Mouse (Mus musculus) CH12.LX (cell line): ENCODE data around the gene Pgd. TPM values are rescaled to one million over a fixed set of nuclear protein-coding genes. Genes with fewer than 3 reads are reported as not detected.

Source experiments
- DNase-seq: peaks from one replicate; pipeline ENCODE4 v3.0.0-alpha.2; 2013; ENCODE audit errors: extremely low read depth
- H3K27ac ChIP-seq: 2 replicates; pipeline ENCODE4 v1.5.1; 2012; ENCODE audit warnings: low read depth, mild to moderate bottlenecking, control low read depth, moderate library complexity; ENCODE audit not compliant: insufficient read depth
- H3K27me3 ChIP-seq: replicated peaks from 2 replicates; pipeline ENCODE3; 2012; ENCODE audit warnings: inconsistent platforms
- H3K36me3 ChIP-seq, 2 experiments: replicated peaks in 1 of 2; 2 replicates each; pipeline versions ENCODE3 to v1.6.1; 2012; ENCODE audit warnings: inconsistent platforms in 1 of 2, low read length in 1 of 2, mild to moderate bottlenecking in 1 of 2, mixed read lengths in 1 of 2, moderate library complexity in 1 of 2; ENCODE audit not compliant: control insufficient read depth in 1 of 2, insufficient read depth in 1 of 2
- H3K4me1 ChIP-seq, 2 experiments: 2 replicates each; pipeline ENCODE4 v1.6.1; 2012; ENCODE audit warnings: inconsistent platforms in 1 of 2, moderate library complexity in 1 of 2; ENCODE audit not compliant: insufficient read depth in 2 of 2, control insufficient read depth in 1 of 2
- H3K4me2 ChIP-seq: 2 replicates; pipeline ENCODE4 v1.6.1; 2012; ENCODE audit warnings: low read depth, mild to moderate bottlenecking, control low read depth; ENCODE audit not compliant: poor library complexity, insufficient read depth, severe bottlenecking
- H3K4me3 ChIP-seq, 3 experiments: fragments of 150-350 bp in 1 of 3; sonication (generic) in 1 of 3; replicated peaks in 1 of 3; 2 replicates each; pipeline versions ENCODE3 to v1.5.1; 2011 to 2012; ENCODE audit warnings: low read depth in 2 of 3, low read length in 2 of 3, mild to moderate bottlenecking in 2 of 3, moderate library complexity in 2 of 3, control low read depth in 1 of 3, improper control_type of control experiment in 1 of 3, inconsistent platforms in 1 of 3, mixed read lengths in 1 of 3; ENCODE audit not compliant: poor library complexity in 1 of 3
- H3K79me2 ChIP-seq: replicated peaks from 2 replicates; pipeline ENCODE4 v1.6.1; 2012; ENCODE audit warnings: mild to moderate bottlenecking, moderate library complexity; ENCODE audit not compliant: control insufficient read depth, poor library complexity, insufficient read depth, severe bottlenecking; ENCODE audit errors: extremely low read depth
- H3K9ac ChIP-seq: 2 replicates; pipeline ENCODE4 v1.6.1; 2012; ENCODE audit warnings: low read depth, mild to moderate bottlenecking, control low read depth, moderate library complexity; ENCODE audit not compliant: insufficient read depth
- H3K9me3 ChIP-seq: replicated peaks from 2 replicates; pipeline ENCODE3; 2012; ENCODE audit warnings: low read length, inconsistent platforms, mixed read lengths
- BHLHE40 ChIP-seq: IDR thresholded peaks from 2 replicates; pipeline ENCODE4 v1.6.1; 2011; ENCODE audit warnings: mild to moderate bottlenecking, low read depth, low read length, improper control_type of control experiment
- CHD1 ChIP-seq: IDR thresholded peaks from 2 replicates; pipeline ENCODE4 v1.6.1; 2012; ENCODE audit warnings: low read depth, low read length, improper control_type of control experiment, inconsistent platforms
- CHD2 ChIP-seq: IDR thresholded peaks from 2 replicates; pipeline ENCODE4 v1.6.1; 2011; ENCODE audit warnings: low read length, improper control_type of control experiment
- E2F4 ChIP-seq: IDR thresholded peaks from 2 replicates; pipeline ENCODE4 v1.6.1; 2011; ENCODE audit warnings: low read depth, low read length, improper control_type of control experiment; ENCODE audit not compliant: insufficient replicate concordance
- ELF1 ChIP-seq: IDR thresholded peaks from 2 replicates; pipeline ENCODE4 v1.6.1; 2014; ENCODE audit warnings: low read depth, mild to moderate bottlenecking, inconsistent platforms, low read length, improper control_type of control experiment
- EP300 ChIP-seq: IDR thresholded peaks from 2 replicates; pipeline ENCODE4 v1.6.1; 2011; ENCODE audit warnings: low read length, improper control_type of control experiment
- ETS1 ChIP-seq: conservative IDR thresholded peaks from 2 replicates; pipeline ENCODE4 v1.6.1; 2012; ENCODE audit warnings: low read depth, mild to moderate bottlenecking, inconsistent platforms, low read length, improper control_type of control experiment, moderate library complexity
- IRF4 ChIP-seq: IDR thresholded peaks from 2 replicates; pipeline ENCODE4 v1.6.1; 2014; ENCODE audit warnings: low read depth, mild to moderate bottlenecking, inconsistent platforms, low read length, improper control_type of control experiment
- JUN ChIP-seq: IDR thresholded peaks from 2 replicates; pipeline ENCODE4 v1.6.1; 2011; ENCODE audit warnings: low read depth, mild to moderate bottlenecking, low read length, improper control_type of control experiment, moderate library complexity; ENCODE audit not compliant: insufficient read depth
- JUND ChIP-seq: conservative IDR thresholded peaks from 2 replicates; pipeline ENCODE4 v1.6.1; 2011; ENCODE audit warnings: low read depth, low read length, improper control_type of control experiment
- KAT2A ChIP-seq: IDR thresholded peaks from 2 replicates; pipeline ENCODE4 v1.6.1; 2012; ENCODE audit warnings: low read length, improper control_type of control experiment, inconsistent platforms; ENCODE audit not compliant: insufficient replicate concordance
- MAX ChIP-seq: IDR thresholded peaks from 2 replicates; pipeline ENCODE4 v1.6.1; 2011; ENCODE audit warnings: low read length, improper control_type of control experiment
- MXI1 ChIP-seq: IDR thresholded peaks from 2 replicates; pipeline ENCODE4 v1.6.1; 2011; ENCODE audit warnings: mild to moderate bottlenecking, low read depth, low read length, improper control_type of control experiment
- MYC ChIP-seq: IDR thresholded peaks from 2 replicates; pipeline ENCODE4 v1.6.1; 2011; ENCODE audit warnings: low read depth, mild to moderate bottlenecking, improper control_type of control experiment, low read length
- PAX5 ChIP-seq: IDR thresholded peaks from 2 replicates; pipeline ENCODE4 v1.6.1; 2012; ENCODE audit warnings: low read length, inconsistent platforms, mixed read lengths
- RAD21 ChIP-seq: IDR thresholded peaks from 2 replicates; pipeline ENCODE4 v1.6.1; 2011; ENCODE audit warnings: low read depth, mild to moderate bottlenecking, low read length, improper control_type of control experiment, moderate library complexity
- RCOR1 ChIP-seq: conservative IDR thresholded peaks from 2 replicates; pipeline ENCODE4 v1.6.1; 2012; ENCODE audit warnings: low read depth, mild to moderate bottlenecking, inconsistent platforms, low read length, improper control_type of control experiment
- SIN3A ChIP-seq: IDR thresholded peaks from 2 replicates; pipeline ENCODE4 v1.6.1; 2012; ENCODE audit warnings: low read length, improper control_type of control experiment, inconsistent platforms
- TBP ChIP-seq: conservative IDR thresholded peaks from 2 replicates; pipeline ENCODE4 v1.6.1; 2011; ENCODE audit warnings: low read depth, low read length, improper control_type of control experiment
- TCF12 ChIP-seq: IDR thresholded peaks from 2 replicates; pipeline ENCODE4 v1.6.1; 2014; ENCODE audit warnings: low read depth, mild to moderate bottlenecking, inconsistent platforms, low read length, improper control_type of control experiment
- UBTF ChIP-seq: IDR thresholded peaks from 2 replicates; pipeline ENCODE4 v1.6.1; 2012; ENCODE audit warnings: low read depth, mild to moderate bottlenecking, inconsistent platforms, low read length, improper control_type of control experiment, moderate library complexity
- USF1 ChIP-seq: IDR thresholded peaks from 2 replicates; pipeline ENCODE4 v1.6.1; 2014; ENCODE audit warnings: low read depth, mild to moderate bottlenecking, inconsistent platforms, low read length, improper control_type of control experiment
- USF2 ChIP-seq: conservative IDR thresholded peaks from 2 replicates; pipeline ENCODE4 v1.6.1; 2011; ENCODE audit warnings: low read depth, low read length, improper control_type of control experiment
- ZNF384 ChIP-seq: IDR thresholded peaks from 2 replicates; pipeline ENCODE4 v1.6.1; 2012; ENCODE audit warnings: low read depth, low read length, improper control_type of control experiment, inconsistent platforms
- dilution Hi-C: fragments of 300-500 bp; cut with MboI; formaldehyde crosslinking; loops from 2 replicates; pipeline ENCODE4 v1.14.3; 2020; ENCODE audit warnings: low sequenced_read_pairs; ENCODE audit not compliant: extremely low pct_unique_long_range_greater_than_20kb, extremely low pct_ligation_motif_present
- in situ Hi-C: fragments of 300-500 bp; cut with MboI; formaldehyde crosslinking; loops from 3 replicates; pipeline ENCODE4 v1.14.3; 2019; ENCODE audit warnings: low sequenced_read_pairs, low pct_ligation_motif_present, low pct_unique_long_range_greater_than_20kb, mixed read lengths
- polyA plus RNA-seq: library from polyadenylated mRNA; unstranded; fragments of >175 nt; gene quantifications from 2 replicates; pipeline ENCODE4 v1.2.1, GENCODE M21; 2012; ENCODE audit warnings: low read depth; ENCODE audit not compliant: insufficient read length
- total RNA-seq, 2 experiments: library from RNA; depleted of rRNA; stranded (reverse); fragments of 300-350 nt in 1 of 2; fragments of >200 nt in 1 of 2; gene quantifications; 2 replicates each; pipeline ENCODE4 v1.2.3; 2012 to 2014

The Pgd gene
- total and polyA plus RNA-seq, 3 experiments = 50.1 to 251 (median 51.6) TPM

- H3K27me3 ChIP-seq = no peaks in the 10 kb centered on the region
- dilution Hi-C loops = no loop called here
- in situ Hi-C loops = no loop called here
- DNase-seq = peak; percentile 35
- no peak overlapping the region for H3K4me2 ChIP-seq
- H3K4me3 ChIP-seq = no peak overlapping the region
- peaks cover 16 to 32% of the 10 kb centered on the region in 2 experiments for H3K4me1 ChIP-seq
- no peak overlapping the region for H3K27ac ChIP-seq
- no peaks in the 10 kb centered on the region for H3K79me2 ChIP-seq
- TF ChIP-seq MAX = peak; percentile 82
- TF ChIP-seq RAD21 = no peak
- TF ChIP-seq CHD2 = no peak
- TF ChIP-seq TCF12 = peak; percentile 71; the same call in 1 of the 2 replicates
- TF ChIP-seq TBP = 0 out of 2 replicates have a peak, but pooled peaks have one; percentile 43
- TF ChIP-seq USF2 = 0 out of 2 replicates have a peak, but pooled peaks have one; percentile 22
- TF ChIP-seq MYC = peak; percentile 94
- peak; percentile 85 for TF ChIP-seq ETS1
- peak; percentile 59; the same call in 1 of the 2 replicates for TF ChIP-seq JUN
- TF ChIP-seq ELF1 = no peak
- TF ChIP-seq SIN3A = peak; percentile 71; the same call in 1 of the 2 replicates
- TF ChIP-seq EP300 = 0 out of 2 replicates have a peak, but pooled peaks have one; percentile 23
- TF ChIP-seq MXI1 = peak; percentile 78; the same call in 1 of the 2 replicates
- peak; percentile 94 for TF ChIP-seq BHLHE40
- TF ChIP-seq, all 38 proteins: peak for 11
- no peak overlapping the region for H3K9ac ChIP-seq
- H3K36me3 ChIP-seq = peaks cover 40 to 61% of the 10 kb centered on the region in 2 experiments
- H3K9me3 ChIP-seq = peaks cover 8% of the 10 kb centered on the region
Observed at GRCm38 (mm10) chr4:149215982-149216381, 49.4 kb upstream of the Pgd start.

DNA sequence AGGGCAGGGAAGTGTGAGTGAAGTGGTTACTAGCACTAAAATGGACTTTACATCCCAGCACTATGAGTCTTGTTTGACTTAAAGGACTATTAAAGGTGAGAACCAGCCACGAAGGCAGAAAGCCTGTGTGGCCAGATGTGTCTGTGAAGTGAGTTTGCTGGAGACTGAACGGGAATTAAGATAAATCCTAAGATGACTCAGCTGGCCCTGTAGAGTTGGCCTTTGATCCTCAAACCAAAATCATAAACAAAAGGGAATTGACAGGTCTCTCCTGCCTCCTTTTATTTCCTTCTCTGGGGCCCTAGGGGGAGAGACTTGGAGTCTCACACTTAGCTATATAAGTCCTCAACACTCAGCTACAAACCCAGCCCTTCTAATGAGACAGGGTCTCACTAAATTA is 48.8 kb upstream of the Pgd start:
- H3K4me3 ChIP-seq = no peak overlapping the region
- no peak overlapping the region for H3K9ac ChIP-seq
- TF ChIP-seq ZNF384 (no peak), PAX5 (no peak), RCOR1 (no peak), CHD2 (no peak), KAT2A (no peak), CHD1 (no peak), E2F4 (no peak), JUND (no peak), RAD21 (no peak), EP300 (no peak), TBP (no peak), USF1 (no peak), UBTF (no peak), JUN (no peak), IRF4 (no peak)
- in situ Hi-C loops = no loop called here
- peaks cover 8% of the 10 kb centered on the region for H3K9me3 ChIP-seq
- peaks cover 16 to 32% of the 10 kb centered on the region in 2 experiments for H3K4me1 ChIP-seq
- H3K27me3 ChIP-seq = no peaks in the 10 kb centered on the region
- peaks cover 37 to 58% of the 10 kb centered on the region in 2 experiments for H3K36me3 ChIP-seq
- dilution Hi-C loops = no loop called here
- no peaks in the 10 kb centered on the region for H3K79me2 ChIP-seq
- no peak overlapping the region for H3K4me2 ChIP-seq
- no peak for DNase-seq
- no peak overlapping the region for H3K27ac ChIP-seq
